Mouse (Mus musculus): ENCODE measurements around the gene Ift122. TPM values are rescaled to one million over a fixed set of nuclear protein-coding genes. Genes with fewer than 3 reads are reported as not detected.
"Not testable (repeated sequence)": the region's sequence is repeated elsewhere in the genome, so short reads cannot be mapped to it uniquely, and the experiment has no call there.

Ift122 gene
- polyA plus RNA-seq, 1 experiment from 2014 or later: 9.3 TPM

DNA sequence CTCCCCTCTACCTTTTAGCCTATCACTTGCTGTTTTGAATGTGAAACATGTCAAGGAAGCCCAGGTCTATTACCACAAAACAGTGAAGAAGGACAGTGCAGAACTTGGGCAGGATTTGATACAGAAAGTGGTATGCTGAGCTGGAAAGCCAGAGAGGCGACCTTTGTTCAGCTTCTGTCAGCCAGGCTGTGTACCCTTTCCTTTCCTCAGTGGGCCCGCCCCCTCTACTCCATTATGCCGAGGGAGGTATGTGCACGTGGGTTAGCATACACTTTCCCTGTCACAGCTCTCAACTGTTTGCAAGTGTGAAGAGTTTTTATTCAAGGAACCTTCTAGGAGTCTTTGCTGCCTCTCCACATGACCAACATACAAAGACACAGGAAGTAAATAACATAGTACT is 6.0 kb downstream of the Ift122 start:
- no peak overlapping the region for H3K4me3 ChIP-seq (ENCODE audit: inconsistent target)
- H3K27ac ChIP-seq: no peak overlapping the region
- H3K79me2 ChIP-seq (ENCODE audit: inconsistent target): no peaks in the 10 kb centered on the region
- H3K36me3 ChIP-seq (ENCODE audit: inconsistent target): no peaks in the 10 kb centered on the region
- WGBS (ENCODE audit: missing documents): 75% methylated on average over 4 of the region's 4 CpGs

DNA sequence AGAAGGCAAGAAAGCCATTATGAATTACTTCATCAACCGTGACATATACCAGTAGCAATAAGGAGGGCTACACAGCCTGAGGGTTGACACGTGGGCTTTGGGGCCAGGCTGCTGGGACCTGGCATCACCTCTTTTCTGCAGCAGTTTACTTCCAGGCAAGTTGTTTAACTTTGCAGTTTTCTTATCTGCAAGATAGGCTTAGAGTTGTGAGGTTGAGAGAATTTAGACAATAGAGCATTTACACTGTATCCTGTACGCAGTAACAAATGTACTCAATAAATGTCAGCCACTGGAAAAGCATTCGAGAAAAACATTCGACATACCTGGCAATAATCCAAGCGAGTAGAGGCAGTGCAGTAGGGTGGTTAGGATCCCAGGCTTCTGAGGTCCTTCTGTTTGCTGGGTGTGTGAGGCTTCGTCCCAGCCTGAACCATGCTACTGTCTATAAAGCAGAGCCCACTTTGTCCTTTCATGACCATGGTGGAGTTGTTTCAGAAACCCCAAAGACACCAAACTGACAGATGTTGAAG is 6.8 kb downstream of the Ift122 start:
- H3K27ac ChIP-seq: no peak overlapping the region
- 89% methylated on average over 7 of the region's 7 CpGs for WGBS (ENCODE audit: missing documents)
- no peak overlapping the region for H3K4me3 ChIP-seq (ENCODE audit: inconsistent target)
- H3K36me3 ChIP-seq (ENCODE audit: inconsistent target): no peaks in the 10 kb centered on the region
- H3K79me2 ChIP-seq (ENCODE audit: inconsistent target): no peaks in the 10 kb centered on the region

GRCm38 (mm10) chr6:115863340-115863841 is 10.1 kb downstream of the Ift122 start:
- no peak overlapping the region for H3K4me3 ChIP-seq (ENCODE audit: inconsistent target)
- 88% methylated on average over 7 of the region's 7 CpGs for WGBS (ENCODE audit: missing documents)
- no peak overlapping the region for H3K27ac ChIP-seq
- H3K36me3 ChIP-seq (ENCODE audit: inconsistent target): no peaks in the 10 kb centered on the region
- H3K79me2 ChIP-seq (ENCODE audit: inconsistent target): no peaks in the 10 kb centered on the region

- 100% methylated on average over 4 of the region's 4 CpGs for WGBS (ENCODE audit: missing documents)
- Histone ChIP-seq H3K27ac (no peak overlapping the region), H3K79me2 (ENCODE audit: inconsistent target) (no peaks in the 10 kb centered on the region), H3K36me3 (ENCODE audit: inconsistent target) (no peaks in the 10 kb centered on the region), H3K4me3 (ENCODE audit: inconsistent target) (no peak overlapping the region)
These were observed 12.0 kb downstream of the Ift122 start for GRCm38 (mm10) chr6:115865246-115865645.

DNA sequence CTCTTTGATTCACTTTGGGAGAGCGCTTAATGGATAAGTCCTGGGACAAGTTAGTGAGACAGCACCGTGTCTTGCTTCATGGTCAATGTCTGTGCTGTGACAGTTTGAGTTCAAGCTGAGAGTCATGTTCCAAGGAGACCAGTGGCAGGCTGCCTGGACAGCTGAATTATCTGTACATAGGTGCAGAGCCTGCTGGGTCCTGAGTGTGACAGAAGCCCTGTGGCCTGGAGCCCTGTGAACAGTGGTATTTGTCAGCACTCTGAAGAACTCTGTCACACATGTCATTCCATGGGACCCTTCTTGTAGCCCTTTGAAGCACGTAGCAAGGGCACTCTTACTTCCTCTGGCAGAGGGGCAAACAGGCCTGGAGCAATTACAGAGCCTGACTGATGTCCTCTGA is 13.9 kb downstream of the Ift122 start:
- not testable (repeated sequence) for H3K27ac ChIP-seq; H3K79me2 ChIP-seq (ENCODE audit: inconsistent target); H3K4me3 ChIP-seq (ENCODE audit: inconsistent target); H3K36me3 ChIP-seq (ENCODE audit: inconsistent target)
- WGBS (ENCODE audit: missing documents): no CpG with 5 or more reads among the region's 3 CpGs

- not testable (repeated sequence) for H3K4me3 ChIP-seq (ENCODE audit: inconsistent target); H3K27ac ChIP-seq; H3K79me2 ChIP-seq (ENCODE audit: inconsistent target); H3K36me3 ChIP-seq (ENCODE audit: inconsistent target)
- WGBS (ENCODE audit: missing documents): no CpG with 5 or more reads among the region's 3 CpGs
These were observed 18.0 kb downstream of the Ift122 start for GRCm38 (mm10) chr6:115871318-115871717.

- H3K4me3 ChIP-seq (ENCODE audit: inconsistent target): no peak overlapping the region
- no peaks in the 10 kb centered on the region for H3K79me2 ChIP-seq (ENCODE audit: inconsistent target)
- no peak overlapping the region for H3K27ac ChIP-seq
- WGBS (ENCODE audit: missing documents): 50% methylated on average over 2 of the region's 2 CpGs
- no peaks in the 10 kb centered on the region for H3K36me3 ChIP-seq (ENCODE audit: inconsistent target)
These were observed 24.0 kb downstream of the Ift122 start for GRCm38 (mm10) chr6:115877239-115877638.

- Histone ChIP-seq H3K36me3 (ENCODE audit: inconsistent target) (no peaks in the 10 kb centered on the region), H3K4me3 (ENCODE audit: inconsistent target) (no peak overlapping the region), H3K27ac (no peak overlapping the region), H3K79me2 (ENCODE audit: inconsistent target) (no peaks in the 10 kb centered on the region)
- WGBS (ENCODE audit: missing documents): 84% methylated on average over 6 of the region's 6 CpGs
These were observed 25.4 kb downstream of the Ift122 start for GRCm38 (mm10) chr6:115878694-115879093.

GRCm38 (mm10) chr6:115879736-115880135 is 26.5 kb downstream of the Ift122 start:
- no peak overlapping the region for H3K4me3 ChIP-seq (ENCODE audit: inconsistent target)
- H3K27ac ChIP-seq: no peak overlapping the region
- 70% methylated on average over 6 of the region's 6 CpGs for WGBS (ENCODE audit: missing documents)

GRCm38 (mm10) chr6:115880751-115881150 is 27.5 kb downstream of the Ift122 start:
- no peaks in the 10 kb centered on the region for H3K36me3 ChIP-seq (ENCODE audit: inconsistent target)
- H3K4me3 ChIP-seq (ENCODE audit: inconsistent target): no peak overlapping the region
- H3K79me2 ChIP-seq (ENCODE audit: inconsistent target): no peaks in the 10 kb centered on the region
- 88% methylated on average over 8 of the region's 8 CpGs for WGBS (ENCODE audit: missing documents)
- H3K27ac ChIP-seq: no peak overlapping the region

More at GRCm38 (mm10) chr6:115879736-115880135, 26.5 kb downstream of the Ift122 start:
- H3K79me2 ChIP-seq (ENCODE audit: inconsistent target): no peaks in the 10 kb centered on the region
- no peaks in the 10 kb centered on the region for H3K36me3 ChIP-seq (ENCODE audit: inconsistent target)

- Histone ChIP-seq H3K36me3 (ENCODE audit: inconsistent target) (no peaks in the 10 kb centered on the region; the same call in 1 of the 2 replicates), H3K4me3 (ENCODE audit: inconsistent target) (no peak overlapping the region), H3K27ac (no peak overlapping the region), H3K79me2 (ENCODE audit: inconsistent target) (no peaks in the 10 kb centered on the region)
These were observed 30.7 kb downstream of the Ift122 start for GRCm38 (mm10) chr6:115884018-115884417.

DNA sequence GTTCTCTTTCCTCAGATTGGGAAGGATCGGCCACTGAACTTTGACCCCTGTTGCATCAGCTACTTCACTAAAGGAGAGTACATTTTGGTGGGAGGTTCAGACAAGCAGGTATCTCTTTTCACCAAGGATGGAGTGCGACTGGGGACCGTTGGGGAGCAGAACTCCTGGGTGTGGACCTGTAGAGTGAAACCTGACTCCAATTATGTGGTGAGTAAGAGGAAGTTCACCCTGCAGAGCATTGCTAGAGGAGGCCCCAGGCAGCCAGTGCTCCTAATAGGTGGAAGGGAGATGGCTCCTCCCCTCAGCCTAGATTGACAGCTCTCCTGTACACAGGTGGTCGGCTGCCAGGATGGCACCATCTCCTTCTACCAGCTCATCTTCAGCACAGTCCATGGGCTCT is 33.6 kb downstream of the Ift122 start:
- Histone ChIP-seq H3K79me2 (ENCODE audit: inconsistent target) (no peaks in the 10 kb centered on the region), H3K36me3 (ENCODE audit: inconsistent target) (no peaks in the 10 kb centered on the region; the same call in 1 of the 2 replicates), H3K4me3 (ENCODE audit: inconsistent target) (no peak overlapping the region), H3K27ac (no peak overlapping the region)
- 31% methylated on average over 4 of the region's 4 CpGs for WGBS (ENCODE audit: missing documents)

- H3K79me2 ChIP-seq (ENCODE audit: inconsistent target): no peaks in the 10 kb centered on the region
- no peak overlapping the region for H3K4me3 ChIP-seq (ENCODE audit: inconsistent target)
- WGBS (ENCODE audit: missing documents): 97% methylated on average over 3 of the region's 3 CpGs
- no peaks in the 10 kb centered on the region; the same call in 1 of the 2 replicates for H3K36me3 ChIP-seq (ENCODE audit: inconsistent target)
- H3K27ac ChIP-seq: no peak overlapping the region
These were observed 35.0 kb downstream of the Ift122 start for GRCm38 (mm10) chr6:115888296-115888695.

GRCm38 (mm10) chr6:115890601-115891000 is 37.3 kb downstream of the Ift122 start:
- no peak overlapping the region for H3K27ac ChIP-seq
- no peaks in the 10 kb centered on the region; the same call in 1 of the 2 replicates for H3K36me3 ChIP-seq (ENCODE audit: inconsistent target)
- H3K4me3 ChIP-seq (ENCODE audit: inconsistent target): no peak overlapping the region
- 93% methylated on average over 8 of the region's 8 CpGs for WGBS (ENCODE audit: missing documents)
- H3K79me2 ChIP-seq (ENCODE audit: inconsistent target): no peaks in the 10 kb centered on the region

- H3K36me3 ChIP-seq (ENCODE audit: inconsistent target): no peaks in the 10 kb centered on the region; the same call in 1 of the 2 replicates
- no peak overlapping the region for H3K4me3 ChIP-seq (ENCODE audit: inconsistent target)
- WGBS (ENCODE audit: missing documents): 95% methylated on average over 6 of the region's 6 CpGs
- no peak overlapping the region for H3K27ac ChIP-seq
- no peaks in the 10 kb centered on the region for H3K79me2 ChIP-seq (ENCODE audit: inconsistent target)
These were observed 37.8 kb downstream of the Ift122 start for GRCm38 (mm10) chr6:115891061-115891460.

DNA sequence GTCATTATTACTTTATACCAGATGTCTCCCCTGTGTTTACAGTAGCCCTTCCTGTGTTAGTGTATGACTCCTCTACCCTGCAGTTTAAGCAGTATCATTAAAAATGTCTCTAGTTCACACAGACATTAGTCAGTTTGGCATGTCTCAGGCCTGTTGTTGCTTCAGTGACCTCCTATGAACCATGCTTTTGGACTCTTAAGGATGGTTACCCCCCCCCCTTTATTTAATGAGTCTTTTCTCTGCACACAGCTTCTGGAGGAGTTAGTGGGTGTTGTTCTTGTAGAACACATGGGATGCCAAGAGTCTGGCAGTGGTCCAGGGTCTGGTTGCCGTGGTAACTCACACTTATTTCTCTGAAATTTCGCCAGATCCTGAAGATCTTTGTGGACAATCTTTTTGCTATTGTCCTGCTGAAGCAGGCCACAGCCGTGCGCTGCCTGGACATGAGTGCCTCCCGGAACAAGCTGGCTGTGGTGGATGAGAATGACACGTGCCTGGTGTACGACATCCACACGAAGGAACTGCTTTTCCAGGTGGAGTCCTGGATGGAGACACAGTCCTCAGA is 38.3 kb downstream of the Ift122 start:
- Histone ChIP-seq H3K27ac (no peak overlapping the region), H3K4me3 (ENCODE audit: inconsistent target) (no peak overlapping the region), H3K36me3 (ENCODE audit: inconsistent target) (no peaks in the 10 kb centered on the region; the same call in 1 of the 2 replicates), H3K79me2 (ENCODE audit: inconsistent target) (no peaks in the 10 kb centered on the region)
- 94% methylated on average over 8 of the region's 8 CpGs for WGBS (ENCODE audit: missing documents)
